Mouse (Mus musculus): ENCODE measurements around the gene Emg1. TPM values are rescaled to one million over a fixed set of nuclear protein-coding genes. Genes with fewer than 3 reads are reported as not detected.
A peak's percentile ranks its signal among the peaks of the same experiment; 100 is the strongest.

The Emg1 gene
- total RNA-seq, 2 experiments from 2014 or later: 50.7 to 51.1 TPM

DNA sequence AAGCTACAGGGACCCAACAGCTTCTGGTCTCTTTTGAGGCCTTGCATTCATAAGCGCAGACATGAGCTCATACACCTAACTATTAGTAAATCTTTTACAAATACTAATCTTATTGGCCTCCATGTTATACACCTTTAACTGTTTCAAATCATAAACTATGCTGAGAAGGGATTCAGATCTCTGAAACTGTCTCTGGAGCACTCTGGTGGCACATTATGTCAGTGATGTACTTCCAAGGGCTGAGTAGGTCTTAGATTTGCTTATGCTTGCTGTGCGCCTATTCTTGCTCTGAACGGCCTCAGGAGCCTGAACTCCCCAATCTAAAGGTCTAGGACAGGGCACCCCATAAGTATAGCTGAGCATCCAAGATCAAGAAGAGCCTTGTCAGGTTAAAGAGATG is 29.9 kb upstream of the Emg1 start:
- no peak for DNase-seq (ENCODE audit: low spot score in 2 of 2)

GRCm38 (mm10) chr6:124740888-124741761 is 29.1 kb upstream of the Emg1 start, which contains the start of gene Grcc10:
TSS of gene Grcc10 (minus strand) at chr6:124741374.
- DNase-seq (ENCODE audit: low spot score in 2 of 2): peak; percentile 92 to 93

- peak in 1 of 2 experiments; percentile 68 for DNase-seq (ENCODE audit: low spot score in 2 of 2)
Measured at GRCm38 (mm10) chr6:124740211-124740887, 28.4 kb upstream of the Emg1 start.

- no peak for DNase-seq (ENCODE audit: low spot score in 2 of 2)
Measured at GRCm38 (mm10) chr6:124739231-124739796, 27.3 kb upstream of the Emg1 start.

DNA sequence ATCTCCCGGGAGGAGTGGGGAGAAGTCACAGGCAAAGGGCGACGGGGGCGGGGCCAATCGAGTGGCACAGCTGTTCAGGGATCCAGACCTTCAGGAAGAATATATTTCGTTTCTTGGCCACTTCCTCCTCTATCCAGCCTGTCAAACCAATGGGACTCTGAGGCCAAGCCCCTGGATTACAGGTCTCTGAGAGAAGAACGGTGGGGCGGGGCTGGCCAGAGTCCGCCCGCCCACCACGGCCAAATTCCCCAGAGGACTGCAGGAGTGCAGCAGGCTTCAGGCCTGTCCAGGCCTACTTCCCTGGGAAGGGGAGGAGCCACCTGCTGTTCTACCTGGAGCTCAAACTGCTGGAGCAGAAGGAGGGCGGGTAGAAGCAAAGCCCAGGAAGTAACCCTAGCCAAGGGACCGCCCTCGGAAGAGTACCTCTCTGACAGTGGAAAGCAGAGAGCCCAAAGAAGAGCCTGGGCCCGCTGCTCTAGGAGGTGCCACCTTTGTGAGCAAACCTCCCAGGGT is 26.6 kb upstream of the Emg1 start, which contains the start of gene Ptpn6:
Ptpn6 (minus strand) TSS at position 204 of the 513 bp plus-strand sequence.
- no peak for DNase-seq (ENCODE audit: low spot score in 2 of 2)

GRCm38 (mm10) chr6:124737040-124737439 is 25.1 kb upstream of the Emg1 start:
- no peak for DNase-seq (ENCODE audit: low spot score in 2 of 2)

DNA sequence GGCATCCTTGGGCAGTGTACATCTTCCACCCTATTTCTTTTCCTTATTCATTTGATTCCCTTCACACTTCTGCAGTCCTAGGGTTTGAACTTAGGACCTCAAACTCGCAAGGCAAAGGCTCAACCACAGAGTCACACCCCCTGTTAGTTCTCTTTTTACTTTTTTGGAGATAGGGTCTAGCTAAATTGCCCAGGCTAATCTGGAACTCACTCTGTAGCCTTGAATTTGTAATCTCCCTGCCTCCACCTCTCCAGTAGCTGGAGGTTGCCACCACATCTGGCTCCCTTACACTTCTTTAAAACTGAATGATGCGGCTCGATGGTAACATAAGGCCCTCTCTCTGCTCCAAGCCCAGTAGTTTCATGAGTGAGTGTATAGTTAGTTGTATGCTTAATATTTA is 22.4 kb upstream of the Emg1 start:
- no peak for DNase-seq (ENCODE audit: low spot score in 2 of 2)

- DNase-seq (ENCODE audit: low spot score in 2 of 2): no peak
Measured at GRCm38 (mm10) chr6:124732476-124733370, 20.7 kb upstream of the Emg1 start.

GRCm38 (mm10) chr6:124731038-124731437 is 19.1 kb upstream of the Emg1 start:
- DNase-seq (ENCODE audit: low spot score in 2 of 2): no peak

- DNase-seq (ENCODE audit: low spot score in 2 of 2): no peak
Measured at GRCm38 (mm10) chr6:124729850-124730705, 18.1 kb upstream of the Emg1 start.

- DNase-seq (ENCODE audit: low spot score in 2 of 2): no peak
Measured at GRCm38 (mm10) chr6:124728621-124729020, 16.6 kb upstream of the Emg1 start.

- no peak for DNase-seq (ENCODE audit: low spot score in 2 of 2)
Measured at GRCm38 (mm10) chr6:124724472-124724871, 12.5 kb upstream of the Emg1 start.

DNA sequence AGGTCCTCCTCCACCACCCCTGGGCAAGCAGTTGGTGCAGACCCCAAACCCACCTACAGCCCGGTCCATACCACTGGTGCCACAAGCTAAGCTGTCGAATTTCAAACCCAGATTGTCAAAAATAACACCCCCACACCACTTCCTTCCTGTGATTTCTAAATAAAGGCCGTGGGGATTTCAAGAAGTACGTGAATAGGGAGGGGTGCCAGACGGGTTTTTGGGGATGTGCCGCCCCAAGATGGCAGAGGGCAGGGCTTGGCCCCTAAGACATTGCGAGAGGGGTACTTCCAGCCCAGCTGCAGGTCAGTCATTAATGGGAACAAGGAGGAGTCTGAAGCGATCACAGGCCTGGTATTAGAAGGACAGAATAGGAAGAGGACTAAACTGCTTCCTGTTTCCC is 11.6 kb upstream of the Emg1 start:
- DNase-seq (ENCODE audit: low spot score in 2 of 2): no peak

- no peak for DNase-seq (ENCODE audit: low spot score in 2 of 2)
Measured at GRCm38 (mm10) chr6:124722876-124723473, 11.0 kb upstream of the Emg1 start.

GRCm38 (mm10) chr6:124720904-124721303 is 8.9 kb upstream of the Emg1 start:
- DNase-seq (ENCODE audit: low spot score in 2 of 2): no peak

- no peak for DNase-seq (ENCODE audit: low spot score in 2 of 2)
Measured at GRCm38 (mm10) chr6:124719354-124719978, 7.5 kb upstream of the Emg1 start.

DNA sequence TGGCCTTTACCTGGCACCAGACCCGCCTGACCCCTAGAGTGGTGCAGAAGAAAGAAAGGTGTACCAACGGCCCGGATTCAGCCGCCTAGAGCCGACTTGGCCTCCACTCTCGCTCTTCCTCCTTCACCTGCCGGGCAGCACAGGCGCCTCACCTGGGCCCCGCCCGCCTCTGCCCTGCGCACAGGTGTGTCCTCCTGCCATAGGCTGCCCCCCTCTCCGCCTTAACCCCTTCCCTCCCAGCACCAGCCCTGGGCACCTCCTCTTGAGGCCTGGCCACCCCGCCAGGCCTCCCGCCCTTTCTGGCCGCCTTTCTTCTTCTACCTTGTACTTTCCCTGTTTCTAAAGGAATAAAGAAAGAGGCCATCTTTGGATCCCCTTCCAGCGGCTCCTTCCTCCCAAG is 6.7 kb upstream of the Emg1 start:
- DNase-seq (ENCODE audit: low spot score in 2 of 2): no peak

GRCm38 (mm10) chr6:124717968-124718367 is 6.0 kb upstream of the Emg1 start:
- no peak for DNase-seq (ENCODE audit: low spot score in 2 of 2)

Data from layer of hippocampus, postnatal 14 days (tissue).